Mouse (Mus musculus): ENCODE results near the gene Hdac4. TPM values are rescaled to one million over a fixed set of nuclear protein-coding genes. Genes with fewer than 3 reads are reported as not detected.
A peak's percentile ranks its signal among the peaks of the same experiment; 100 is the strongest.

Hdac4 gene
- polyA plus RNA-seq, 1 experiment = 13.3 TPM

GRCm38 (mm10) chr1:91964486-91965335 is 230.8 kb downstream of the Hdac4 start:
- DNase-seq (ENCODE audit: low read depth in 1 of 2, low spot score in 2 of 2) = no peak
- peaks cover 13% of the 10 kb centered on the region for H3K36me3 ChIP-seq (ENCODE audit: control insufficient read depth, insufficient read depth, low read length)
- H3K4me1 ChIP-seq (ENCODE audit: control insufficient read depth, insufficient read depth, insufficient read length) = no peaks in the 10 kb centered on the region
- WGBS = 88% methylated on average over 9 of the region's 9 CpGs
- H3K27me3 ChIP-seq (ENCODE audit: control insufficient read depth, insufficient read depth, low read length) = no peaks in the 10 kb centered on the region
- H3K4me3 ChIP-seq (ENCODE audit: extremely low read depth, insufficient read depth, insufficient read length) = no peak overlapping the region
- no peak overlapping the region for H3K27ac ChIP-seq (ENCODE audit: insufficient read depth, low read length)
- no peak for TF ChIP-seq POLR2A (IDR thresholded peaks at IDR 0.05; ENCODE audit: low read depth, low read length)
- TF ChIP-seq CTCF (IDR thresholded peaks at IDR 0.05; ENCODE audit: extremely low read depth, insufficient read depth, insufficient read length, insufficient replicate concordance) = no peak

GRCm38 (mm10) chr1:91962256-91962655 is 233.2 kb downstream of the Hdac4 start:
- H3K27ac ChIP-seq (ENCODE audit: insufficient read depth, low read length) = no peak overlapping the region
- peak; percentile 11 to 54 for DNase-seq (ENCODE audit: low read depth in 1 of 2, low spot score in 2 of 2)
- peaks cover 7% of the 10 kb centered on the region; the same call in 1 of the 2 replicates for H3K36me3 ChIP-seq (ENCODE audit: control insufficient read depth, insufficient read depth, low read length)
- TF ChIP-seq CTCF (IDR thresholded peaks at IDR 0.05; ENCODE audit: extremely low read depth, insufficient read depth, insufficient read length, insufficient replicate concordance) (peak; percentile 74; the same call in 1 of the 2 replicates), POLR2A (IDR thresholded peaks at IDR 0.05; ENCODE audit: low read depth, low read length) (no peak)
- H3K4me1 ChIP-seq (ENCODE audit: control insufficient read depth, insufficient read depth, insufficient read length) = no peaks in the 10 kb centered on the region
- 72% methylated on average over 1 of the region's 1 CpGs for WGBS
- no peak overlapping the region for H3K4me3 ChIP-seq (ENCODE audit: extremely low read depth, insufficient read depth, insufficient read length)
- no peaks in the 10 kb centered on the region for H3K27me3 ChIP-seq (ENCODE audit: control insufficient read depth, insufficient read depth, low read length)

- no peaks in the 10 kb centered on the region for H3K27me3 ChIP-seq (ENCODE audit: control insufficient read depth, insufficient read depth, low read length)
- H3K4me1 ChIP-seq (ENCODE audit: control insufficient read depth, insufficient read depth, insufficient read length) = no peaks in the 10 kb centered on the region
- H3K36me3 ChIP-seq (ENCODE audit: control insufficient read depth, insufficient read depth, low read length) = peaks cover 5% of the 10 kb centered on the region; the same call in 1 of the 2 replicates
- 84% methylated on average over 8 of the region's 8 CpGs for WGBS
- H3K27ac ChIP-seq (ENCODE audit: insufficient read depth, low read length) = no peak overlapping the region
- DNase-seq (ENCODE audit: low read depth in 1 of 2, low spot score in 2 of 2) = no peak
- no peak for TF ChIP-seq CTCF (IDR thresholded peaks at IDR 0.05; ENCODE audit: extremely low read depth, insufficient read depth, insufficient read length, insufficient replicate concordance)
- no peak for TF ChIP-seq POLR2A (IDR thresholded peaks at IDR 0.05; ENCODE audit: low read depth, low read length)
- no peak overlapping the region for H3K4me3 ChIP-seq (ENCODE audit: extremely low read depth, insufficient read depth, insufficient read length)
Measured at GRCm38 (mm10) chr1:91961231-91961630, 234.3 kb downstream of the Hdac4 start.

GRCm38 (mm10) chr1:91959891-91960290 is 235.6 kb downstream of the Hdac4 start:
- TF ChIP-seq POLR2A (IDR thresholded peaks at IDR 0.05; ENCODE audit: low read depth, low read length) (no peak), CTCF (IDR thresholded peaks at IDR 0.05; ENCODE audit: extremely low read depth, insufficient read depth, insufficient read length, insufficient replicate concordance) (no peak)
- Histone ChIP-seq H3K27ac (ENCODE audit: insufficient read depth, low read length) (no peak overlapping the region), H3K4me3 (ENCODE audit: extremely low read depth, insufficient read depth, insufficient read length) (no peak overlapping the region), H3K4me1 (ENCODE audit: control insufficient read depth, insufficient read depth, insufficient read length) (no peaks in the 10 kb centered on the region), H3K27me3 (ENCODE audit: control insufficient read depth, insufficient read depth, low read length) (no peaks in the 10 kb centered on the region), H3K36me3 (ENCODE audit: control insufficient read depth, insufficient read depth, low read length) (peaks cover 6% of the 10 kb centered on the region; the same call in 1 of the 2 replicates)
- DNase-seq (ENCODE audit: low read depth in 1 of 2, low spot score in 2 of 2) = no peak
- 77% methylated on average over 3 of the region's 3 CpGs for WGBS

- Histone ChIP-seq H3K27ac (ENCODE audit: insufficient read depth, low read length) (no peak overlapping the region), H3K4me1 (ENCODE audit: control insufficient read depth, insufficient read depth, insufficient read length) (no peaks in the 10 kb centered on the region), H3K27me3 (ENCODE audit: control insufficient read depth, insufficient read depth, low read length) (no peaks in the 10 kb centered on the region), H3K4me3 (ENCODE audit: extremely low read depth, insufficient read depth, insufficient read length) (no peak overlapping the region), H3K36me3 (ENCODE audit: control insufficient read depth, insufficient read depth, low read length) (peaks cover 6% of the 10 kb centered on the region; the same call in 1 of the 2 replicates)
- TF ChIP-seq POLR2A (IDR thresholded peaks at IDR 0.05; ENCODE audit: low read depth, low read length) = no peak
- 93% methylated on average over 5 of the region's 5 CpGs for WGBS
- DNase-seq (ENCODE audit: low read depth in 1 of 2, low spot score in 2 of 2) = no peak
Measured at GRCm38 (mm10) chr1:91959044-91959443, 236.5 kb downstream of the Hdac4 start.

- no peak for DNase-seq (ENCODE audit: low read depth in 1 of 2, low spot score in 2 of 2)
- Histone ChIP-seq H3K4me3 (ENCODE audit: extremely low read depth, insufficient read depth, insufficient read length) (no peak overlapping the region), H3K27me3 (ENCODE audit: control insufficient read depth, insufficient read depth, low read length) (no peaks in the 10 kb centered on the region), H3K36me3 (ENCODE audit: control insufficient read depth, insufficient read depth, low read length) (peaks cover 8% of the 10 kb centered on the region; the same call in 1 of the 2 replicates), H3K4me1 (ENCODE audit: control insufficient read depth, insufficient read depth, insufficient read length) (no peaks in the 10 kb centered on the region), H3K27ac (ENCODE audit: insufficient read depth, low read length) (no peak overlapping the region)
- 90% methylated on average over 4 of the region's 4 CpGs for WGBS
- no peak for TF ChIP-seq CTCF (IDR thresholded peaks at IDR 0.05; ENCODE audit: extremely low read depth, insufficient read depth, insufficient read length, insufficient replicate concordance)
- TF ChIP-seq POLR2A (IDR thresholded peaks at IDR 0.05; ENCODE audit: low read depth, low read length) = no peak
Measured at GRCm38 (mm10) chr1:91956229-91956628, 239.3 kb downstream of the Hdac4 start.

GRCm38 (mm10) chr1:91954954-91955353 is 240.5 kb downstream of the Hdac4 start:
- DNase-seq (ENCODE audit: low read depth in 1 of 2, low spot score in 2 of 2) = no peak
- H3K4me3 ChIP-seq (ENCODE audit: extremely low read depth, insufficient read depth, insufficient read length) = no peak overlapping the region
- 63% methylated on average over 5 of the region's 5 CpGs for WGBS
- H3K36me3 ChIP-seq (ENCODE audit: control insufficient read depth, insufficient read depth, low read length) = peaks cover 8% of the 10 kb centered on the region; the same call in 1 of the 2 replicates
- H3K27ac ChIP-seq (ENCODE audit: insufficient read depth, low read length) = no peak overlapping the region
- no peaks in the 10 kb centered on the region for H3K4me1 ChIP-seq (ENCODE audit: control insufficient read depth, insufficient read depth, insufficient read length)
- H3K27me3 ChIP-seq (ENCODE audit: control insufficient read depth, insufficient read depth, low read length) = no peaks in the 10 kb centered on the region
- TF ChIP-seq POLR2A (IDR thresholded peaks at IDR 0.05; ENCODE audit: low read depth, low read length) (no peak), CTCF (IDR thresholded peaks at IDR 0.05; ENCODE audit: extremely low read depth, insufficient read depth, insufficient read length, insufficient replicate concordance) (no peak)
